Mouse (Mus musculus): ENCODE results near the gene Capza2.

Gene Capza2

GRCm38 (mm10) chr6:17635615-17636284 lies at the start of gene Capza2:
Capza2 (plus strand) TSS chr6:17636234.
- DNase-seq, result peak; percentile 56 to 57

- DNase-seq, result peak; percentile 81 to 82
These were observed 46.7 kb upstream of the Capza2 start for GRCm38 (mm10) chr6:17589049-17589952.

- no peak for DNase-seq
These were observed 45.9 kb upstream of the Capza2 start for GRCm38 (mm10) chr6:17589953-17590627.

GRCm38 (mm10) chr6:17593971-17594370 lies 42.1 kb upstream of the Capza2 start:
- DNase-seq, result no peak

- no peak for DNase-seq
These were observed 40.1 kb upstream of the Capza2 start for GRCm38 (mm10) chr6:17595712-17596462.

GRCm38 (mm10) chr6:17599373-17599772 lies 36.7 kb upstream of the Capza2 start:
- no peak for DNase-seq

- no peak for DNase-seq
These were observed 34.5 kb upstream of the Capza2 start for GRCm38 (mm10) chr6:17601526-17601925.

GRCm38 (mm10) chr6:17606915-17607314 lies 29.1 kb upstream of the Capza2 start:
- DNase-seq, result no peak

- peak; percentile 34 to 38 for DNase-seq
These were observed 24.6 kb upstream of the Capza2 start for GRCm38 (mm10) chr6:17611352-17612010.

GRCm38 (mm10) chr6:17612652-17613051 lies 23.4 kb upstream of the Capza2 start:
- DNase-seq, result no peak

GRCm38 (mm10) chr6:17620823-17621222 lies 15.2 kb upstream of the Capza2 start:
- no peak for DNase-seq

GRCm38 (mm10) chr6:17621436-17621835 lies 14.6 kb upstream of the Capza2 start:
- no peak for DNase-seq

- no peak for DNase-seq
These were observed 7.2 kb upstream of the Capza2 start for GRCm38 (mm10) chr6:17628701-17629455.

GRCm38 (mm10) chr6:17629756-17630155 lies 6.3 kb upstream of the Capza2 start:
- no peak for DNase-seq

GRCm38 (mm10) chr6:17631611-17632010 lies 4.4 kb upstream of the Capza2 start:
- no peak for DNase-seq

GRCm38 (mm10) chr6:17633819-17634218 lies 2.2 kb upstream of the Capza2 start:
- no peak for DNase-seq

GRCm38 (mm10) chr6:17634992-17635391 lies 1.0 kb upstream of the Capza2 start:
- DNase-seq, result peak in 1 of 2 experiments; percentile 26

- DNase-seq, result peak; percentile 97 to 98
These were observed 733 bp downstream of the Capza2 start for GRCm38 (mm10) chr6:17636764-17637170.

- DNase-seq, result peak; percentile 34 to 77
These were observed 1.5 kb downstream of the Capza2 start for GRCm38 (mm10) chr6:17637205-17638203.

- DNase-seq, result no peak
These were observed 4.0 kb downstream of the Capza2 start for GRCm38 (mm10) chr6:17640031-17640430.
